In genomic region chr11:51681976-51682374, GRCm38 (mm10) we compare ENCODE assay signal across 11 mouse cellular contexts. TPM values are rescaled to one million over a fixed set of nuclear protein-coding genes. Genes with fewer than 3 reads are reported as not detected.
DNase-seq lines count a peak whose midpoint lies in the region; ATAC-seq and TF ChIP-seq lines count a peak whose summit lies in the region.
"Had no signal": no experiment of that assay in that cellular context is flagged by ENCODE, and none has a peak within 500 bp of the region (broad histone marks: within the 10 kb centered on the region; RNA-seq: fewer than 3 reads in every experiment).

No protein-coding gene starts in this region.

- no peak for TF ChIP-seq CTCF in midbrain, postnatal 0 days (IDR thresholded peaks at IDR 0.05)

- peak; percentile 24; the same call in 1 of the 2 replicates for ATAC-seq in liver, embryonic 12.5 days
- ATAC-seq in midbrain, postnatal 0 days (ENCODE audit: low FRiP score) = no peak
- ATAC-seq: forebrain, postnatal 0 days had no signal

- DNase-seq in heart, adult 11 months = peak; percentile 58
- DNase-seq in heart, postnatal 14 days = no peak
- DNase-seq in thymus, postnatal 4 days = peak; percentile 24
- DNase-seq in thymus, postnatal 36 days = no peak
- DNase-seq in testis, postnatal 10 days (ENCODE audit: low spot score) = peak; percentile 39
- DNase-seq in right cerebral cortex, postnatal 10 days (ENCODE audit: low spot score in 2 of 2) = no peak
- no peak for DNase-seq in midbrain, postnatal 0 days (ENCODE audit: low spot score)

- H3K4me2 ChIP-seq in liver, embryonic 12.5 days = peak overlapping the region; percentile 59
- no peak overlapping the region for H3K4me2 ChIP-seq in midbrain, postnatal 0 days (ENCODE audit: low read depth, low read length, poor library complexity, severe bottlenecking)

- H3K27ac ChIP-seq in liver, embryonic 12.5 days = no peak overlapping the region
- H3K27ac ChIP-seq in midbrain, postnatal 0 days (ENCODE audit: low read depth, low read length) = no peak overlapping the region
- H3K27ac ChIP-seq: hindbrain, postnatal 0 days; midbrain, embryonic 12.5 days had no signal

- peaks cover 9% of the 10 kb centered on the region for H3K36me3 ChIP-seq in liver, embryonic 12.5 days
- no peaks in the 10 kb centered on the region for H3K36me3 ChIP-seq in midbrain, postnatal 0 days (ENCODE audit: insufficient read depth, low read length)

- peaks cover 10% of the 10 kb centered on the region; the same call in 1 of the 2 replicates for H3K4me1 ChIP-seq in liver, embryonic 12.5 days
- no peaks in the 10 kb centered on the region for H3K4me1 ChIP-seq in midbrain, postnatal 0 days (ENCODE audit: insufficient read depth, low read length)
- H3K4me1 ChIP-seq: midbrain, embryonic 12.5 days had no signal

- peak overlapping the region; percentile 6; the same call in 1 of the 2 replicates for H3K9ac ChIP-seq in liver, embryonic 12.5 days
- no peak overlapping the region for H3K9ac ChIP-seq in midbrain, postnatal 0 days (replicated peaks; ENCODE audit: low read length, poor library complexity, severe bottlenecking)
- H3K9ac ChIP-seq: forebrain, postnatal 0 days; midbrain, embryonic 12.5 days had no signal

- H3K9me3 ChIP-seq in liver, embryonic 12.5 days (replicated peaks) = no peaks in the 10 kb centered on the region
- no peaks in the 10 kb centered on the region for H3K9me3 ChIP-seq in midbrain, postnatal 0 days (ENCODE audit: low read length)
- H3K9me3 ChIP-seq: midbrain, embryonic 12.5 days had no signal

- intact Hi-C loops in heart, postnatal 14 days (cut with DNase I) = loop anchor here (1.0 to 10.0 kb wide), 3 partner anchors 35 to 397 kb away; partner anchors contain the start of gene Col23a1

- no peaks in the 10 kb centered on the region for H3K27me3 ChIP-seq in liver, embryonic 12.5 days (replicated peaks)
- no peaks in the 10 kb centered on the region for H3K27me3 ChIP-seq in midbrain, postnatal 0 days (ENCODE audit: insufficient read depth, low read length)
- H3K27me3 ChIP-seq: midbrain, embryonic 12.5 days had no signal

- no peak overlapping the region for H3K4me3 ChIP-seq in liver, embryonic 12.5 days
- H3K4me3 ChIP-seq in midbrain, postnatal 0 days (ENCODE audit: low read depth, low read length) = no peak overlapping the region
- H3K4me3 ChIP-seq: midbrain, embryonic 12.5 days had no signal

- 29% methylated on average over 8 of the region's 8 CpGs for WGBS in liver, embryonic 12.5 days (ENCODE audit: insufficient replicate concordance)
- WGBS in midbrain, postnatal 0 days = 36% methylated on average over 8 of the region's 8 CpGs

RNA-seq across cellular contexts. Expression of gene 0610009B22Rik, which starts 6.7 kb away (rescaled TPM):
- 10 to 100 TPM; 35.8 to 37.3 TPM for total RNA-seq in heart, postnatal 14 days (2021)
- 46.6 and 50.8 TPM in 2 replicates for polyA plus RNA-seq in liver, embryonic 12.5 days (2016; fragmentation: Nextera tagmentation; extraction: Ambion mirVana)
- 22.7 and 31.8 TPM in 2 replicates for total RNA-seq in midbrain, postnatal 0 days (2014; rRNA removed)
- polyA plus RNA-seq in midbrain, postnatal 0 days (2015; fragmentation: Nextera tagmentation; extraction: Ambion mirVana) = 81.9 and 83.4 TPM in 2 replicates

RNA-seq across cellular contexts. Expression of gene D930048N14Rik, which starts 31.2 kb away (rescaled TPM):
- total RNA-seq in heart, postnatal 14 days (2021) = 1 to 10 TPM; 1.3 to 1.4 TPM
- polyA plus RNA-seq in liver, embryonic 12.5 days (2016; fragmentation: Nextera tagmentation; extraction: Ambion mirVana) = 0.84 and 0.95 TPM in 2 replicates
- 1.0 and 1.4 TPM in 2 replicates for total RNA-seq in midbrain, postnatal 0 days (2014; rRNA removed)
- polyA plus RNA-seq in midbrain, postnatal 0 days (2015; fragmentation: Nextera tagmentation; extraction: Ambion mirVana) = 1.2 and 1.3 TPM in 2 replicates

RNA-seq across cellular contexts. Expression of gene N4bp3, which starts 31.3 kb away (rescaled TPM):
- total RNA-seq in heart, postnatal 14 days (2021) = 10 to 100 TPM; 22.1 to 23.1 TPM
- polyA plus RNA-seq in liver, embryonic 12.5 days (2016; fragmentation: Nextera tagmentation; extraction: Ambion mirVana) = 4.9 and 5.3 TPM in 2 replicates
- total RNA-seq in midbrain, postnatal 0 days (2014; rRNA removed) = 36.7 and 41.2 TPM in 2 replicates
- polyA plus RNA-seq in midbrain, postnatal 0 days (2015; fragmentation: Nextera tagmentation; extraction: Ambion mirVana) = 24.7 and 26.8 TPM in 2 replicates

RNA-seq across cellular contexts. Expression of gene Rmnd5b, which starts 46.3 kb away (rescaled TPM):
- total RNA-seq in heart, postnatal 14 days (2021) = 10 to 100 TPM; 16.0 to 16.3 TPM
- polyA plus RNA-seq in liver, embryonic 12.5 days (2016; fragmentation: Nextera tagmentation; extraction: Ambion mirVana) = 30.4 and 34.4 TPM in 2 replicates
- 70.1 and 93.9 TPM in 2 replicates for total RNA-seq in midbrain, postnatal 0 days (2014; rRNA removed)
- polyA plus RNA-seq in midbrain, postnatal 0 days (2015; fragmentation: Nextera tagmentation; extraction: Ambion mirVana) = 66.0 and 72.7 TPM in 2 replicates

Comparison
In these comparisons a context has a peak if more than half of its experiments do, and no peak if none do; other contexts are left out.
1. DNase-seq: peak in heart, adult 11 months (single experiment), thymus, postnatal 4 days (single experiment) and testis, postnatal 10 days (single experiment); none in heart, postnatal 14 days (0 of 2), thymus, postnatal 36 days (0 of 2), right cerebral cortex, postnatal 10 days (0 of 2) and midbrain, postnatal 0 days (single experiment).